Mouse (Mus musculus) layer of hippocampus, adult 2 months (tissue): ENCODE results near the gene Yipf7. TPM values are rescaled to one million over a fixed set of nuclear protein-coding genes. Genes with fewer than 3 reads are reported as not detected.

Experiments
- DNase-seq, 2 experiments: peaks; one replicate each; pipeline ENCODE4 v3.0.0; 2022; ENCODE audit warnings: low spot score in 2 of 2
- H3K27ac ChIP-seq: fragments of 200-600 bp; 2 replicates; pipeline ENCODE4 v1.8.1; 2022
- H3K4me3 ChIP-seq: fragments of 200-600 bp; 2 replicates; pipeline ENCODE4 v1.8.1; 2022; ENCODE audit warnings: mild to moderate bottlenecking
- CTCF ChIP-seq: fragments of 200-600 bp; conservative IDR thresholded peaks from 2 replicates; pipeline ENCODE4 v1.8.1; 2022; ENCODE audit warnings: antibody characterized with exemption, mild to moderate bottlenecking, moderate library complexity
- long read RNA-seq, 2 experiments: library from polyadenylated mRNA; stranded (forward); transcript quantifications; one replicate each; pipeline ENCODE4 v2.0.0; 2021; ENCODE audit warnings: borderline mapping rate in 2 of 2
- total RNA-seq, 2 experiments: library from RNA; stranded (reverse); gene quantifications; 2 replicates each; pipeline ENCODE4 v1.2.3; 2021

Gene Yipf7
- total RNA-seq, result not detected
- long read RNA-seq, experiment 1, result 0 reads
- long read RNA-seq, experiment 2, result 0 reads

DNA sequence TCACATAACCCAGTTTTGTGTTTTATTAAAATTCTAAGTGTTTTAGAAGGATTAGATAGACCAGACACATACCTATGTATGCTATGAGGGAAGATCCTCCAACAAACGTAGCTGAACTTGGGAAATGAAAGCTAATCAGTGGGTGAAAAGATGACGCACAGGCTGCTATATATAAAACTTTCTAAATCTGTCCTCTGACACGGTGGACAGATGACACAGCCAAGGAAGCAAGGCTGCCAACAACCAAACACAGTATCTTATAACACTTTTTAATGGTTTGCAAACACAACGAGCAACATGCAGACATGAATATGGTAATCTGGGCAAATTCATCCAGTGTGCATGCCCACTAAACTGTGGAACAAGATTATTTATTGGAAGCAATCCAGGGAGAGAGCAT, at the start of gene Yipf7:
Gene Yipf7, minus strand, starts transcription at position 160 of the 400 bp plus-strand sequence.
- no peak within 1 kb of the TSS for H3K27ac ChIP-seq
- DNase-seq, result no peak
- H3K4me3 ChIP-seq, result no peak within 1 kb of the TSS
- no peak for TF ChIP-seq CTCF

DNA sequence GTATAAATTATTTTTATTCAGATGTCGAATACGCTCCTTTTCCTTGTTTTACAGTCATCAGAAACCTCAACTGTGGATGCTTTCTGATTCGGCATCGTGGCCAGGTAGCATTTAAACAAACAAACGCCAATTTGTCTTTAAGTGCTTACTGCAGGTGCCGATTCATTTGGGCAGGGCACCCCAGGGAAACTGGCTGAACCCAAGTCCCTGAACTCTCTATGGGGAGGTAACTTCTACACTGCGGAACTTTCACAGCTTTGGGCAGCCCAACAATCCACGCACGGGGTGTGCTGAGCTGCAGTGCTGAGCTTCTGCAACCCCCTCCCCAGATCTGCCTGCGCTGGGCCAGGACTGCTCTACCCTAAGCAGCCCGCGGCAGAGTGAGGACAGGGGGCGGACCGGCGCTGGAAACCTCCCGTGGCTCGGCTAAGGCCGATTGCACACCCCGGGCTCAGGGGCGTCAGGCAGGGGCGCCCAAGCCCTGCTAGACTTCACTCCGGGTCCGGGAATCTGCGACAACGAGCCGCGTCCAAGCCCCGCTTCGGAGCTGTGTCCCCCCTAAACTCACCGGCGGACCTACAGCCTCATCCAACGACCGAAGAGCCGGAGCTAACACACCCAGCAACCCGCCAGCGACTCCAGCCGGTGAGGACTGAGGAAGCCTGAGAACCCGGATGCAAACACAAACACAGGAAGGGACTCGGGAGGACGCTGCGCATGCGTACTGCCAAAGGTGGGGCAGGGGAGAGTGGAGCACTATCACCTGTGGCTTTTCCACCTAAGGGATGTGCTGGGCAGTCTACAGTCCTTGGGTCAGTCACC, 49.4 kb upstream of the Yipf7 start, which contains the start of gene Gnpda2:
Gene Gnpda2, minus strand, starts transcription at position 701 of the 822 bp plus-strand sequence.
- peak; percentile 89 to 90 for DNase-seq
- peak within 1 kb of the TSS; percentile 84 for H3K4me3 ChIP-seq
- peak within 1 kb of the TSS; percentile 87 for H3K27ac ChIP-seq
- TF ChIP-seq CTCF, result peak; percentile 55

DNA sequence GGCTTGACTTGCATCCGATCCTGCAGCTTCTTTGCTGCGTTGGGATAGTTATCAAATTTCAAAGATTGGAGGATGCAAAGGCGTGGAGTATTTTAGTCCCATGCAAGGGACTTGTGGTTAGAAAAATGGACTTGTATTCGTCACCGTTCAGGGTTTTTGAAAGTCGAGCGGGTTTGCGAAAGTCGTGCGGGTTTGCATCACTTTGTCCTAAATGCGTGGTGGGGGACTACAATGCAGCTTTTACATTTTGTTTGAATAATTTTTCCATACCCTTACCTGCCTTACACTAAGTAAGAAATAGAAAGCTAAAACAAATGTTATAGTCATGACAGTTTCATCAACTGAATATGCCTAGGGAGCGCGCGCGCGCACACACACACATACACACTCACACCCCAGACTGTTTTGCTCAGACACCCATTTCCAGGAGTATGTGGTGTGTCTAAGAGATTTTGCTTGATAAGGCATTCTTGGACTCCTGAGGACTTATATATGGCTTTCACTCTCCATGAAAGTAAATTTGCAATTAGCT, 15.0 kb upstream of the Yipf7 start:
- TF ChIP-seq CTCF, result no peak
- Histone ChIP-seq H3K27ac (peak overlapping the region; percentile 92), H3K4me3 (peak overlapping the region; percentile 97)
- DNase-seq, result no peak

DNA sequence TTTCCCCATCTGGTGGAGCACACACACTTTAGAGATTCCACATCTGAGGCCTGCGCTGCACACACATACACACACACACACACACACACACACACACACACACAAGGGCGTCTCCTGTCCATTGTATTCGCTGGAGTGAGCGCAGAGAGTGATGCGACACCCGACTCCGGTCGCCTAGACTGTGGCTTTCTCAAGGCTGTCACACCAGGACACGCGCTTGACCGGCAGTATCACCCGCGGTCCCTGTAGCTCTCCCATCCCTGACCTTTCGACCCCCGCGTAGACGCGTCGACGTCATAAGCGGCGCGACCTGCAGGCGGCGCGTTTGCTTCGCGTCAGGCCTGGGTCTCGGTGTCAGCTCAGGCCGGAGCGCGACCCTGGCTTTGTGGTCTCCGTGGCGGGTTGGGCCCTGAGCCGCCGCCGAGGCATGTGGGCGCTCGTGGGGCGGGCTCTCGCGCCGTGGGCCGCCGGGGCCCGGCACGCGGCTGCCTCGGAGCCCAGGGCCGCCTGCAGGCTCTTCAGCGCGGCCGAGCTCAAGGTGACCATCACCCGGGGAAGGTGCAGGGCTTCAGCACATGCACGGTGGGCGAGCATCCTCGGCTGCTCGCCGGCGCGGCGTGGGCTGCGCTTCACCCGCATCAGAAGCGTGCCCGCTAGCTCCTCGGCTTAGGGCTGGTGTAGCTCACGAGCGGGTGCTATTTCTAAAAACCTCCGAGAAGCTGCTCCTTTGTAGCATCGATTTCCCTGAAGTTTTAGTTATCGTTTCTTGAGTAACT, 14.4 kb upstream of the Yipf7 start, which contains the start of gene Guf1:
Gene Guf1, plus strand, starts transcription at position 296 of the 776 bp plus-strand sequence.
- peak; percentile 92 to 98 for DNase-seq
- peak within 1 kb of the TSS; percentile 92 for H3K27ac ChIP-seq
- TF ChIP-seq CTCF, result peak; percentile 24; the same call in 1 of the 2 replicates

DNA sequence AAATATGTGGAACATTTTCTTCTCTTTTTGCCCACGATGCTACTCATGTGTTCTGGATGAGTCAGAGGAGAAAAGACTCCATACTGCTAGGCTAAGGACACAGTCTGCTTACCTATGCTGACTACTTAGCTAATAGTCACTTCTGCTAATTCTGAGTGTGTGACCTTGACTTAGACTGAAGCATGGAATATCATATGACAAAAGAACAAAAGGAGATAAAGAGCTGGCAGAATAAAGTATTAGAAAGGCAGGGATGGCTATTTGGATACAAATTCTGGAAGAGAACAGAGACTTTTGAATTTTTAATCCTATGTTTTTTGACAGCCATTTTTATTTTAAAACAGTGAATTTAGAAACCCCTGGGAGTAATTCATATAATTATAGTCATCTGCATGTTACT, 768 bp downstream of the Yipf7 start:
- Histone ChIP-seq H3K27ac (no peak overlapping the region), H3K4me3 (no peak overlapping the region)
- no peak for DNase-seq
- no peak for TF ChIP-seq CTCF

More for the DNA sequence above, 14.4 kb upstream of the Yipf7 start, which contains the start of gene Guf1:
- H3K4me3 ChIP-seq, result peak within 1 kb of the TSS; percentile 97

DNA sequence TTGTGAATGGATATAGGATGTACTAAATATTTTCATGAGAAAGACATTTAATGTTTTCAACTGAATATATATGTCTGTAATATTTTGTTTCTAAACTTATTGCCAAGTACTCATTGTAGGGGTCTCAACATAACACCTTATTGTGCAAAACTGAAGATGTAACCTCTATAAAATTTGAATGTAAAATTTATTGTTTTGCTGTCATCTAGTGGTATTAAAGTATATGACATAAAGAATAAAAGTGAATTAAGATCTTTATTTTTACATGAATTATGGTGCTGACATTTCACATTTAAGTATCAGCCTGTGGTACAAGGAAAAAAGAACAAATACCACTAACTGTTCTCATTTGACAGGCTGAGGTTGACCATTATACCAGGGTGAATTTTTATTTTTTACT, 18.5 kb downstream of the Yipf7 start:
- DNase-seq, result no peak
- TF ChIP-seq CTCF, result peak; percentile 76
- no peak overlapping the region for H3K4me3 ChIP-seq
- H3K27ac ChIP-seq, result no peak overlapping the region

DNA sequence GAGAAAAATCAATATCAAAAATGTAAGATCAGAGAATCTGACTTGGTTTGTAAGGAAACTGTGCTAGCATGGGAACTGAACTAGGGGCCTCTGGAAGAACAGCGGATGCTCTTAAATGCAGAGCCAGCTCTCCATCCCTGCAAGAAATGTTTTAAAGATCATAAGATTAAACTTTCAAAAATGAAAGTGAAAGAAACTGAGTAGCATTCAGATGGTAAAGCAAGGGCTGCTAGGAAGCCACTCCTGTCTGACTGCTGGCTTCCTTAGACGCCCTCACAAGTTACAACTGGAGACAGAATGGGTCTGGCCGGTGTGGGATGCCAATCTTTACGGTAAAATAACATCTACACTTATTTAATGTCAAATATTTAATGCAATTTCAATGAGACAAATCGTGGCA, 20.4 kb downstream of the Yipf7 start:
- no peak overlapping the region for H3K4me3 ChIP-seq
- TF ChIP-seq CTCF, result no peak
- DNase-seq, result no peak
- no peak overlapping the region for H3K27ac ChIP-seq

DNA sequence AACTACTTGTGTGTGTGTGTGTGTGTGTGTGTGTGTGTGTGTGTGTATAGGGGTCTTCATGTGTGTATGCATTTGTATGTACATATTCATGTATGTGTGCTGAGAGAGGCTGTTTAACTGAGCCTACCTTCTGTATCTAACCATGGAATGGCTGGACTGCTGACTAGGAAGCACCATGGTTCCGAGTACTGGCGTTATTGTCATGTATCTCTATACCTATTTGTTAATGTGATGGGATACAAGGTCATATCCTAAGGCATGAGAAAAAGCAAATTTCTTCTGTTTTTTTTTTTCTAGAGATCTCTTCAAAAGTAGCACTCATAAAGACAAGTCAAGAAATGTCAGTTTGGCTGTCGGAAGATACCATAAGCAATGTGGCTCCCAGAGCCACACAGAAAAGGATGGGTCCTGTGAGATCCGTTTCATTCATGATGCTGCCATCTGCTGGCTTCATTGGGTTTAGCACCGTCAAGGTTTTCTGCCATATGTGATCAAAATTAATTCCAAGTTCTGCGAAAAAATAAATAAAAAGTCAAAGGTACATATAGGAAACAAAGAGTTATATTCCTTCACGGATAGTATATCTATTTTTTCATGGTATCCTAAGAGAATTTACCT, 21.7 kb downstream of the Yipf7 start:
- peak; percentile 21 to 66 for DNase-seq
- no peak overlapping the region for H3K27ac ChIP-seq
- peak; percentile 93 for TF ChIP-seq CTCF

DNA sequence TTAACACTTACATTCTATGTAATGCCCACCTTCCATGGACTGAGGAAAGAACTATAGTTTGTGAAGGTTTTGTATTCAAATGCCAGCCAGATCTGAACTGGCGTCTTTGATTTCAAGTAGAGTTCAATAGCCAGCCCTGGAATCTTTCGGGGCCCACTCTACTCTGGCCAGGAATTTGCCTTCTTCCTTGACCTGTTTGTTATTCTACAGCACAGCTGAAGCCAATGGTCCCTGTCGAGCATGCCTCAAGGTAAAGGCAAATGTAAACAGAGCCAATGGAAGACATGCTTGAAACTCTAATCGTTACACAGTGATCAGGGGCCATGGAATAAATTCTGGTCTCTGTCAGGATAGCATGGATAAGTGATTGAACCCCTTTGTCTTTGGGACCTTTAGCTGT, 30.2 kb downstream of the Yipf7 start:
- Histone ChIP-seq H3K27ac (no peak overlapping the region), H3K4me3 (no peak overlapping the region)
- no peak for DNase-seq
- no peak for TF ChIP-seq CTCF

More for the DNA sequence above, 21.7 kb downstream of the Yipf7 start:
- H3K4me3 ChIP-seq, result no peak overlapping the region

DNA sequence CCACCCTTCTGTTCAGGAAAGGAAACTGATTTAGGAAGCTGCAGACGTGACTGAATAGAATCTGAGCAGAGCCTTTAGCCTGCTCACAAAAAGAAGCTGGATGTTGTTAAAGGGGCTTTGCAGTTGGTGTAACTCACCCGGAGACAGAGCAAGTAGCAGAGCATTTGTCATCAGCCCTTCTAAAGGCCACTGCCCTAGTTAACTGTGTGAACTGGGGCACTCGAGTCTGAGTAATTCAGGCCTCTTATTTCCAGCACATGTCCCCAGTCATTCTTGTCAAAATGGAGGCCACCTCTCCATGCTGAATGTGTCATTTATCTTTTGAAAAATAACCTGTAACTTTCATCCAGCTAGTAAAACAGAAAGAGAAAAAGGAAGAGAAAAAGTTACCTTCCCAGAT, 30.8 kb downstream of the Yipf7 start:
- DNase-seq, result no peak
- no peak for TF ChIP-seq CTCF
- Histone ChIP-seq H3K27ac (no peak overlapping the region), H3K4me3 (no peak overlapping the region)

DNA sequence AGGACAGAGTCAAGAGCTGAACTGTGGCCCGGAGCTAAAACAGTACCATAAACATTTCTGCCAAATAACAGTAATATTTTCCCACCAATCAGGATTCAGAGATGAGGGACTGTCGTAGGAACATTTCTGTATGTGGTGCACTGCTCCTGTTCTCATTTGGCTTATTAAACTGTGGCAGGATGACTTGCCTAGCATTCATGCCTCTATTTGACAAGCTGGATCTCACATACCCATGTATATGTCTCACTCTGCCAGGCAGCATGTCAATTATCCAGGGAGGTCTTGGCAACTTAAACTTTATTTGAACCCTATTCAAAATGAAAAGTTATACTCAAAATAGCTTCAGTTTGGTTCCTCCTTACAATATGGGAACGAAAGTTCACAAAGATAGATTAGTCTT, 35.4 kb downstream of the Yipf7 start:
- H3K4me3 ChIP-seq, result no peak overlapping the region
- no peak for DNase-seq
- no peak overlapping the region for H3K27ac ChIP-seq
- no peak for TF ChIP-seq CTCF

DNA sequence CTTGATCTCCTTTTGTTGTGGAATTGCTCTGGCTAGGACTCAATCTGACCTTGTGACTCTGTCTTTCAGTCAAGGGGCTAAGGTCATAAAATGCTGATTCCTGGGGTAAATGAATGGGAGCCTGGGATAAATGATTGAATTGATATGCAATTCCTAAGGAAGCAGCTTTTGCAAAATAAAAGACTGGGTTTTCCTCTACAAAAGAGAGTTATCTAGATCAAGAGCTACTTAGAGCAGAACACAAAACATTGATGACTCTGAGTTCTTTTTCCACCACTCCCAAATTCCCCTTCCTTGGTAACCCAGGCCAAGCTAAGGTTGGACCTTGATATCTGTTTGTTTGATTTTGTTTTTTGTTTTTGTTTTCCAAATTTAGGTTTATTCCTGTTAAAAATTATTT, 53.4 kb downstream of the Yipf7 start:
- Histone ChIP-seq H3K27ac (no peak overlapping the region), H3K4me3 (no peak overlapping the region)
- DNase-seq, result no peak
- no peak for TF ChIP-seq CTCF

DNA sequence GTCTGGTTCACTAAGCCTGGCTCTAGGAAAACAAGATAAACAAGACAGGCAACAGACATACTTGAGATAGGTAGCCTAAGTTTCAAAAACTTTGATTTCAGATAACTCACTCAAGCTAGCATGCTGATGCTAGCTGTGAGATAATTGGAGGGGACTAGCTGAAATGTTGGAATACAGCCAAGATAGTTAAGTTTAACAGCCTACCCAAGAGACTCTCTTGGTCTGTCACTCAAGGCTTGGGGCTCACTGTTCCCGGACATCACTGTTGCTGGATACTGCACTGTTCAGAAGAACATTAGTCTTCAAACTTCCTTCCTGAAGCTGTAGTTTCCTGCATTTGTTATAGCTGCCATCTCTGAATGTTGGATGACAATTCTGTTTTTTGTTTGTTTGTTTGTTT, 74.9 kb downstream of the Yipf7 start:
- no peak for DNase-seq
- Histone ChIP-seq H3K4me3 (no peak overlapping the region), H3K27ac (no peak overlapping the region)
- no peak for TF ChIP-seq CTCF

Other genes starting within 250 kb of the Yipf7 start
- 1 to 10 TPM; 5.6 to 6.0 TPM for gene Kctd8, start 201.0 kb downstream of the Yipf7 start, total RNA-seq
- 10 to 100 TPM; 24.3 to 24.4 TPM for gene Guf1, start 14.3 kb upstream of the Yipf7 start, total RNA-seq
- 10 to 100 TPM; 17.4 to 17.8 TPM for gene Gnpda2, start 49.7 kb upstream of the Yipf7 start, total RNA-seq